Mouse (Mus musculus) monocyte, adult 59 days (primary cell): ENCODE measurements around the gene 4921524J17Rik. TPM values are rescaled to one million over a fixed set of nuclear protein-coding genes. Genes with fewer than 3 reads are reported as not detected.

Source experiments
- total RNA-seq, 2 experiments: library from RNA; stranded (reverse); gene quantifications; one replicate each; pipeline ENCODE4 v1.2.4; 2023

The 4921524J17Rik gene
- total RNA-seq, result 10 to 100 TPM in 1 of 2 experiments, 1 to 10 TPM in 1; 8.0 to 23.9 TPM

DNA sequence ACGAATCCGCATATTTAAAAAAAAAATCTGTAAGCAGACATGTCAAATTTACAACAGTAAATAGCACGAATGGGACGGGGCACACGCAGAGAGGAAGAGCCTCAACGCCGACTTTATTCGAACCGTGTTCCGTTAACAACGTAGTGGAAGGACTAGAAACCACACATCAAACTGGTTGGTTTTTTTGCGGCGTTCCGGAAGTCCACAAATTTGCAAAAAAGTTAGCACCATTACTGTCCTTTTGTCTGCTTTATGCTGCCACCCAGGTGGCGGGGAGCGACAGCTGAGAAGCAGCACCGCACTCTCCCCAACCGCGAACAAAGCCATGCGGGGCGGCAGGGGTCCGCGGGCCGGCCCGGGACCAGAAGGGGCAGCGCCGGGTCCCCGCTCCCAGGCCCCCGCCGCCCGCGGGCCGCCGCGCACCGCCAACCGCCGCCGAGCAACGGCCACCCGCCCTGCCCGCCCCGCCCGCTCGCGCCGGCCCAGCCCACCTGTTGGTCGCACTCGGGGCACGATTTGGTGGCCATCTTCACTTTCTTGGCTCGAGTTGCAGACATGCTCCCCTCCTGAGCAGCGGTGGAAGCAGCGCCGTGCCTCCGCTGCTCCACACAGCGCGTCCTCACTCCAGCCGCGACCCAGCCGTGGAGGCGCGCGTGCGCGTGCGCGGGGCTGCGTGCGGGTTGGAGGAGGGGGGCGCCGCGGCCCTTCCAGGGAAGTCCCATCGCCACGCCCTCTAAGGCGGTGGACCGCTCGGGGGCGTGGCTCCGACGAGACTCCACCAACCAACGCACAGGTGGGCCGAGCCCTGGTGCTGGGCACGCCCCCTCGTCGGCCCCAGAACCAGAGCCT is at the start of gene 4921524J17Rik:
TSS of gene 4921524J17Rik (minus strand) at position 666 of the 849 bp plus-strand sequence.

DNA sequence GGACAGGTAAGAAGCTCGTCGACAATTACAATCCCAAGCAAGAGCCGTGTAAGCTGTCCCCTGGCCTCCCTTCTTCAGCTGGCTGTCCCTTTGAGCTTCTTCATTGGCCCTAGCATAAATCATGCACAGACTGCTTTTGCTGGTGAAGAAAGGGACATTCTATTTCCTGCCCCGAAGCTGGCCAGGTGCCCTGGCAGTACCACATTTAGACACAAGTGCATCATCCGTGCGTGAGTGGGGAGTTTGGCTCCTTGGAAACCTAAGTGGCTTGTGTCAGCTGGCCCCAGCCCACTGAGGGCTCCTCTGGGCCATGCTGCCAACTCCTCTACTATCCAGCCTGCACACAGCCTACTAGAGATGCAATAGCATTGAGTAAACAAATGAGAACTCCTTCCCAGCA is 46.4 kb downstream of the 4921524J17Rik start, which contains the start of gene Mylk3:
TSS of gene Mylk3 (minus strand) at position 141 of the 400 bp plus-strand sequence.

Other genes with a start within 250 kb of the 4921524J17Rik start
- gene Olfr371, start 206.8 kb downstream of the 4921524J17Rik start, total RNA-seq, result not detected
- gene Orc6, start 133.2 kb downstream of the 4921524J17Rik start, total RNA-seq, result 10 to 100 TPM; 15.1 to 16.6 TPM
- gene Vps35, start 133.0 kb downstream of the 4921524J17Rik start, total RNA-seq, result 10 to 100 TPM; 91.7 to 93.7 TPM
- gene Mylk3, start 46.5 kb downstream of the 4921524J17Rik start, total RNA-seq, result under 1 TPM in 1 of 2 experiments, not detected in 1; 0.16 TPM
- gene Gpt2, start 59.7 kb upstream of the 4921524J17Rik start, total RNA-seq, result 1 to 10 TPM; 2.0 to 2.7 TPM
- 100 to 1,000 TPM in 1 of 2 experiments, 10 to 100 TPM in 1; 94.1 to 110 TPM for gene Dnaja2, start 122.5 kb upstream of the 4921524J17Rik start, total RNA-seq